Mouse (Mus musculus) erythroblast, embryonic 14.5 days (primary cell): ENCODE results near the gene Lkaaear1. TPM values are rescaled to one million over a fixed set of nuclear protein-coding genes. Genes with fewer than 3 reads are reported as not detected.

Experiments used
- H3K27me3 ChIP-seq: 2 replicates; pipeline ENCODE4 v1.6.1; 2012; ENCODE audit warnings: inconsistent platforms; ENCODE audit not compliant: control insufficient read depth
- H3K36me3 ChIP-seq: 2 replicates; pipeline ENCODE4 v1.6.1; 2012; ENCODE audit warnings: mild to moderate bottlenecking, inconsistent platforms; ENCODE audit not compliant: control insufficient read depth
- H3K4me1 ChIP-seq: 2 replicates; pipeline ENCODE4 v1.6.1; 2012; ENCODE audit warnings: inconsistent platforms; ENCODE audit not compliant: control insufficient read depth
- H3K4me3 ChIP-seq: replicated peaks from 2 replicates; pipeline ENCODE3; 2012; ENCODE audit warnings: moderate library complexity, mild to moderate bottlenecking, inconsistent platforms
- H3K9me3 ChIP-seq: 2 replicates; pipeline ENCODE4 v1.6.1; 2012; ENCODE audit warnings: low read length, inconsistent platforms, mixed read lengths; ENCODE audit not compliant: control insufficient read depth
- GATA1 ChIP-seq: IDR thresholded peaks from 2 replicates; pipeline ENCODE4 v1.6.1; 2012; ENCODE audit warnings: low read length, inconsistent platforms, mixed read lengths
- TAL1 ChIP-seq: IDR thresholded peaks from 3 replicates; pipeline ENCODE4 v1.6.1; 2012; ENCODE audit warnings: low read length, inconsistent platforms, mixed read lengths
- polyA plus RNA-seq: library from polyadenylated mRNA; stranded (reverse); fragments of >175 nt; gene quantifications from 2 replicates; pipeline ENCODE4 v1.2.3, GENCODE M21; 2012

Gene Lkaaear1
- polyA plus RNA-seq, 1 experiment = not detected

GRCm38 (mm10) chr2:181689466-181690160 is 8.6 kb downstream of the Lkaaear1 start:
- H3K27me3 ChIP-seq = peaks cover 24% of the 10 kb centered on the region
- TF ChIP-seq GATA1 = no peak
- TF ChIP-seq TAL1 = no peak
- no peak overlapping the region for H3K4me3 ChIP-seq
- peaks cover 4% of the 10 kb centered on the region; the same call in 1 of the 2 replicates for H3K36me3 ChIP-seq
- H3K4me1 ChIP-seq = peaks cover 11% of the 10 kb centered on the region
- H3K9me3 ChIP-seq = no peaks in the 10 kb centered on the region

GRCm38 (mm10) chr2:181687586-181687985 is 10.7 kb downstream of the Lkaaear1 start:
- no peaks in the 10 kb centered on the region for H3K4me1 ChIP-seq
- H3K9me3 ChIP-seq = no peaks in the 10 kb centered on the region
- H3K4me3 ChIP-seq = no peak overlapping the region
- peaks cover 4% of the 10 kb centered on the region for H3K27me3 ChIP-seq
- no peak for TF ChIP-seq TAL1
- TF ChIP-seq GATA1 = no peak
- H3K36me3 ChIP-seq = peaks cover 4% of the 10 kb centered on the region; the same call in 1 of the 2 replicates

- Histone ChIP-seq H3K27me3 (peaks cover 10% of the 10 kb centered on the region), H3K4me1 (peaks cover 2% of the 10 kb centered on the region), H3K36me3 (peaks cover 4% of the 10 kb centered on the region; the same call in 1 of the 2 replicates), H3K9me3 (no peaks in the 10 kb centered on the region), H3K4me3 (no peak overlapping the region)
- TF ChIP-seq GATA1 = no peak
- TF ChIP-seq TAL1 = no peak
Measured at GRCm38 (mm10) chr2:181685686-181686085, 12.6 kb downstream of the Lkaaear1 start.

GRCm38 (mm10) chr2:181684713-181685112 is 13.5 kb downstream of the Lkaaear1 start:
- TF ChIP-seq GATA1 = no peak
- TF ChIP-seq TAL1 = no peak
- Histone ChIP-seq H3K36me3 (peaks cover 4% of the 10 kb centered on the region; the same call in 1 of the 2 replicates), H3K4me1 (peaks cover 11% of the 10 kb centered on the region), H3K27me3 (peaks cover 20% of the 10 kb centered on the region), H3K4me3 (no peak overlapping the region), H3K9me3 (no peaks in the 10 kb centered on the region)

- H3K36me3 ChIP-seq = no peaks in the 10 kb centered on the region; the same call in 1 of the 2 replicates
- H3K27me3 ChIP-seq = peaks cover 21% of the 10 kb centered on the region
- H3K4me3 ChIP-seq = no peak overlapping the region
- H3K9me3 ChIP-seq = no peaks in the 10 kb centered on the region
- TF ChIP-seq TAL1 (no peak), GATA1 (no peak)
- H3K4me1 ChIP-seq = peaks cover 15% of the 10 kb centered on the region
Measured at GRCm38 (mm10) chr2:181683381-181683780, 14.9 kb downstream of the Lkaaear1 start.

- peaks cover 24% of the 10 kb centered on the region for H3K27me3 ChIP-seq
- TF ChIP-seq GATA1 (no peak), TAL1 (no peak)
- H3K4me1 ChIP-seq = peaks cover 15% of the 10 kb centered on the region
- H3K4me3 ChIP-seq = no peak overlapping the region
- H3K36me3 ChIP-seq = no peaks in the 10 kb centered on the region; the same call in 1 of the 2 replicates
- H3K9me3 ChIP-seq = no peaks in the 10 kb centered on the region
Measured at GRCm38 (mm10) chr2:181681978-181682377, 16.3 kb downstream of the Lkaaear1 start.

GRCm38 (mm10) chr2:181680716-181681117 is 17.5 kb downstream of the Lkaaear1 start:
- peaks cover 16% of the 10 kb centered on the region for H3K4me1 ChIP-seq
- H3K27me3 ChIP-seq = peaks cover 26% of the 10 kb centered on the region

GRCm38 (mm10) chr2:181679951-181680715 is 18.1 kb downstream of the Lkaaear1 start, which contains the start of gene Tcea2:
Tcea2 (plus strand) TSS chr2:181680310.
- no peaks in the 10 kb centered on the region for H3K36me3 ChIP-seq
- H3K27me3 ChIP-seq = peaks cover 32% of the 10 kb centered on the region
- H3K4me1 ChIP-seq = peaks cover 21% of the 10 kb centered on the region
- no peak for TF ChIP-seq GATA1
- H3K9me3 ChIP-seq = no peaks in the 10 kb centered on the region
- peak within 1 kb of the TSS; percentile 61 for H3K4me3 ChIP-seq

More at GRCm38 (mm10) chr2:181680716-181681117, 17.5 kb downstream of the Lkaaear1 start:
- Histone ChIP-seq H3K36me3 (no peaks in the 10 kb centered on the region), H3K9me3 (no peaks in the 10 kb centered on the region), H3K4me3 (peak overlapping the region; percentile 61)
- TF ChIP-seq TAL1 (no peak), GATA1 (no peak)

- H3K9me3 ChIP-seq = no peaks in the 10 kb centered on the region
- H3K36me3 ChIP-seq = no peaks in the 10 kb centered on the region
- H3K27me3 ChIP-seq = peaks cover 43% of the 10 kb centered on the region
- no peak overlapping the region for H3K4me3 ChIP-seq
- TF ChIP-seq GATA1 = no peak
- no peak for TF ChIP-seq TAL1
- peaks cover 21% of the 10 kb centered on the region for H3K4me1 ChIP-seq
Measured at GRCm38 (mm10) chr2:181678780-181679179, 19.5 kb downstream of the Lkaaear1 start.

- no peaks in the 10 kb centered on the region for H3K9me3 ChIP-seq
- no peaks in the 10 kb centered on the region for H3K36me3 ChIP-seq
- H3K4me3 ChIP-seq = no peak overlapping the region
- H3K4me1 ChIP-seq = peaks cover 21% of the 10 kb centered on the region
- TF ChIP-seq GATA1 (no peak), TAL1 (no peak)
- peaks cover 54% of the 10 kb centered on the region for H3K27me3 ChIP-seq
Measured at GRCm38 (mm10) chr2:181677755-181678098, 20.5 kb downstream of the Lkaaear1 start.
